Mouse (Mus musculus) lung, adult 2 months (tissue): ENCODE measurements around the gene Abca7. TPM values are rescaled to one million over a fixed set of nuclear protein-coding genes. Genes with fewer than 3 reads are reported as not detected.

Experiments used
- DNase-seq: peaks from one replicate; pipeline ENCODE4 v3.0.0; 2022
- H3K4me1 ChIP-seq: fragments of 200-500 bp; 2 replicates; pipeline ENCODE4 v1.6.1; 2011; ENCODE audit warnings: low read length; ENCODE audit not compliant: control insufficient read depth, insufficient read depth
- H3K4me3 ChIP-seq: fragments of 200-500 bp; replicated peaks from 2 replicates; pipeline ENCODE3; 2011; ENCODE audit warnings: low read depth, mild to moderate bottlenecking, control low read depth, low read length; ENCODE audit errors: extremely low read depth
- CTCF ChIP-seq: fragments of 200-500 bp; IDR thresholded peaks from 2 replicates; pipeline ENCODE4 v1.5.1; 2011; ENCODE audit warnings: mild to moderate bottlenecking, low read length, control low read depth; ENCODE audit not compliant: insufficient read depth
- POLR2A ChIP-seq: fragments of 200-500 bp; IDR thresholded peaks from 2 replicates; pipeline ENCODE4 v1.6.1; 2011; ENCODE audit warnings: low read depth, mild to moderate bottlenecking, control low read depth, low read length, borderline replicate concordance; ENCODE audit errors: extremely low read depth
- WGBS: fragments of 180-500 bp; shearing (Covaris S2); methylation state at CpG from one replicate; pipeline ENCODE4 v1.1.7; 2018; 5-methylcytosine and 5-hydroxymethylcytosine counted together
- polyA plus RNA-seq: library from polyadenylated mRNA; depleted of rRNA; stranded (reverse); fragments of >200 nt; gene quantifications from 2 replicates; pipeline ENCODE4 v1.2.3, GENCODE M21; 2012

Gene Abca7
- polyA plus RNA-seq, 1 experiment, result 38.2 TPM

- peaks cover 8% of the 10 kb centered on the region for H3K4me1 ChIP-seq
- 50% methylated on average over 9 of the region's 9 CpGs for WGBS
- H3K4me3 ChIP-seq, result no peak overlapping the region
- no peak for DNase-seq
- TF ChIP-seq POLR2A (0 out of 2 replicates have a peak, but pooled peaks have one; percentile 23), CTCF (no peak)
Observed at GRCm38 (mm10) chr10:80003374-80004232, 7.3 kb downstream of the Abca7 start.

- 77% methylated on average over 8 of the region's 8 CpGs for WGBS
- Histone ChIP-seq H3K4me1 (peaks cover 8% of the 10 kb centered on the region), H3K4me3 (no peak overlapping the region)
- no peak for TF ChIP-seq POLR2A
- TF ChIP-seq CTCF, result no peak
- DNase-seq, result no peak
Observed at GRCm38 (mm10) chr10:80004233-80004705, 8.0 kb downstream of the Abca7 start.

GRCm38 (mm10) chr10:80011740-80012139, 15.4 kb downstream of the Abca7 start:
- no peak overlapping the region for H3K4me3 ChIP-seq
- peaks cover 5% of the 10 kb centered on the region for H3K4me1 ChIP-seq
- TF ChIP-seq CTCF, result no peak
- no peak for TF ChIP-seq POLR2A
- no peak for DNase-seq
- WGBS, result 90% methylated on average over 6 of the region's 6 CpGs

- no peak for DNase-seq
- peaks cover 9% of the 10 kb centered on the region for H3K4me1 ChIP-seq
- no peak overlapping the region for H3K4me3 ChIP-seq
- no peak for TF ChIP-seq POLR2A
- TF ChIP-seq CTCF, result no peak
- 78% methylated on average over 25 of the region's 25 CpGs for WGBS
Observed at GRCm38 (mm10) chr10:80013609-80014008, 17.3 kb downstream of the Abca7 start.

GRCm38 (mm10) chr10:80014484-80015290, 18.4 kb downstream of the Abca7 start:
- 52% methylated on average over 28 of the region's 28 CpGs for WGBS
- no peak overlapping the region for H3K4me3 ChIP-seq
- TF ChIP-seq CTCF (0 out of 2 replicates have a peak, but pooled peaks have one; percentile 10), POLR2A (no peak)
- peak; percentile 63 for DNase-seq
- H3K4me1 ChIP-seq, result peaks cover 17% of the 10 kb centered on the region

GRCm38 (mm10) chr10:80015583-80015982, 19.3 kb downstream of the Abca7 start:
- DNase-seq, result peak; percentile 73
- peak overlapping the region; percentile 47 for H3K4me3 ChIP-seq
- 65% methylated on average over 10 of the region's 10 CpGs for WGBS
- peaks cover 17% of the 10 kb centered on the region for H3K4me1 ChIP-seq
- TF ChIP-seq CTCF, result no peak
- peak; percentile 54; the same call in 1 of the 2 replicates for TF ChIP-seq POLR2A

GRCm38 (mm10) chr10:80016511-80016910, 20.2 kb downstream of the Abca7 start, which contains the start of gene Arhgap45:
Arhgap45 (plus strand) TSS chr10:80016653.
- Histone ChIP-seq H3K4me1 (peaks cover 17% of the 10 kb centered on the region), H3K4me3 (peak within 1 kb of the TSS; percentile 60)
- WGBS, result 63% methylated on average over 11 of the region's 11 CpGs
- no peak for TF ChIP-seq CTCF
- TF ChIP-seq POLR2A, result peak; percentile 42; the same call in 1 of the 2 replicates
- DNase-seq, result peak; percentile 56

GRCm38 (mm10) chr10:80016931-80017330, 20.6 kb downstream of the Abca7 start:
- no peak for DNase-seq
- no peak for TF ChIP-seq CTCF
- no peak for TF ChIP-seq POLR2A
- 77% methylated on average over 10 of the region's 10 CpGs for WGBS
- Histone ChIP-seq H3K4me3 (peak overlapping the region; percentile 60), H3K4me1 (peaks cover 17% of the 10 kb centered on the region)

GRCm38 (mm10) chr10:80017361-80017760, 21.1 kb downstream of the Abca7 start:
- H3K4me3 ChIP-seq, result peak overlapping the region; percentile 60
- peak; percentile 40 for DNase-seq
- peaks cover 17% of the 10 kb centered on the region for H3K4me1 ChIP-seq
- WGBS, result 28% methylated on average over 3 of the region's 3 CpGs
- no peak for TF ChIP-seq POLR2A
- no peak for TF ChIP-seq CTCF
